Mouse (Mus musculus): Measurements from ENCODE around the gene Nuak2.

- no peak for TF ChIP-seq CTCF (IDR thresholded peaks at IDR 0.05; ENCODE audit: extremely low read depth, insufficient read length, insufficient replicate concordance, low read depth, low read length)
- TF ChIP-seq POLR2A (IDR thresholded peaks at IDR 0.05; ENCODE audit: low read depth, low read length): no peak
Measured at GRCm38 (mm10) chr1:132361959-132362358, 46.0 kb downstream of the Nuak2 start.
